Mouse (Mus musculus) kidney, embryonic 14.5 days (tissue): ENCODE results near the gene Mrps24. TPM values are rescaled to one million over a fixed set of nuclear protein-coding genes. Genes with fewer than 3 reads are reported as not detected.

ENCODE experiments used
- ATAC-seq: fragments of 200-750 bp; cut with Nextera tagmentation; 2 replicates; pipeline ENCODE4 v1.8.0; 2017; ENCODE audit warnings: moderate number of reproducible peaks, mild to moderate bottlenecking, moderate TSS enrichment, moderate library complexity; ENCODE audit not compliant: low FRiP score, low TSS enrichment
- H3K27ac ChIP-seq: fragments of 300-500 bp; sonication (generic); 2 replicates; pipeline ENCODE4 v1.5.1; 2014; ENCODE audit warnings: low read depth, mild to moderate bottlenecking, low read length, moderate library complexity, mixed read lengths
- H3K27me3 ChIP-seq: fragments of 300-500 bp; sonication (generic); 2 replicates; pipeline ENCODE4 v1.6.1; 2014; ENCODE audit warnings: mild to moderate bottlenecking, low read length; ENCODE audit not compliant: control insufficient read depth, insufficient read depth
- H3K36me3 ChIP-seq: fragments of 300-500 bp; sonication (generic); 2 replicates; pipeline ENCODE4 v1.6.1; 2014; ENCODE audit warnings: low read length, mixed read lengths; ENCODE audit not compliant: control insufficient read depth, insufficient read depth
- H3K4me1 ChIP-seq: fragments of 300-500 bp; sonication (generic); 2 replicates; pipeline ENCODE4 v1.6.1; 2014; ENCODE audit warnings: low read length, mixed read lengths; ENCODE audit not compliant: control insufficient read depth, insufficient read depth
- H3K4me2 ChIP-seq: fragments of 300-500 bp; sonication (generic); replicated peaks from 2 replicates; pipeline ENCODE4 v1.6.1; 2014; ENCODE audit warnings: low read depth, mild to moderate bottlenecking, low read length
- H3K4me3 ChIP-seq: fragments of 300-500 bp; sonication (generic); 2 replicates; pipeline ENCODE4 v1.5.1; 2014; ENCODE audit warnings: mild to moderate bottlenecking, low read length
- H3K9ac ChIP-seq: fragments of 300-500 bp; sonication (generic); 2 replicates; pipeline ENCODE4 v1.6.1; 2014; ENCODE audit warnings: low read depth, mild to moderate bottlenecking, low read length, moderate library complexity
- H3K9me3 ChIP-seq: fragments of 300-500 bp; sonication (generic); 2 replicates; pipeline ENCODE4 v1.6.1; 2016; ENCODE audit warnings: low read length; ENCODE audit not compliant: control insufficient read depth
- WGBS: fragments of 180-500 bp; shearing (Covaris S2); extraction: QIAGEN DNeasy Blood & Tissue Kit; methylation state at CpG from one replicate; pipeline ENCODE4 v1.1.7; 2014; 5-methylcytosine and 5-hydroxymethylcytosine counted together
- polyA plus RNA-seq: library from polyadenylated mRNA; unstranded; fragments of >200 nt; fragmentation: Nextera tagmentation; extraction: Ambion mirVana; gene quantifications from 2 replicates; pipeline ENCODE4 v1.2.1, GENCODE M21; 2014

Gene Mrps24
- polyA plus RNA-seq, 1 experiment from 2014 or later: 206 TPM

DNA sequence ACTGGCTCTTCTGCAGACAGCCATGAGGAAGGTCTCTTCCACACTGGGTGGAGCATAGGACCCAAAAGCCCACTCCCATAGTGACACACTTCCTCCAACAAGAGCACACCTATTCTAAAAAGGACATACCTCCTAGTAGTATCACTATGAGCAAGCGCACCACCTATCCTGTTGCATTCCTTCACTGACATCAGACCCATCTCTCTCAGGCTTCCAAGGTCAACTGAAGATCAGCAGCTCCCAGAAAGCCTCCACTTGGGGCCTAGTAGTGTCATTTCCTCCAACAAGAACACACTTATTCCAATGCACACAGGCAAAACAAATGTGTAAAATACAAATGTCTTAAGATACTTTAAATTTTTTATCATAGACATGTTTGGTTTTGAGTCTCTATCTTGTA lies 13.7 kb downstream of the Mrps24 start:
- H3K9ac ChIP-seq: no peak overlapping the region
- peaks cover 8% of the 10 kb centered on the region; the same call in 1 of the 2 replicates for H3K4me1 ChIP-seq
- 95% methylated on average over 1 of the region's 1 CpGs for WGBS
- peaks cover 19% of the 10 kb centered on the region for H3K36me3 ChIP-seq
- no peak for ATAC-seq
- H3K27ac ChIP-seq: no peak overlapping the region
- no peak overlapping the region for H3K4me3 ChIP-seq
- no peak overlapping the region for H3K4me2 ChIP-seq
- H3K9me3 ChIP-seq: no peaks in the 10 kb centered on the region
- H3K27me3 ChIP-seq: no peaks in the 10 kb centered on the region

GRCm38 (mm10) chr11:5701300-5701699 lies 14.2 kb downstream of the Mrps24 start:
- Histone ChIP-seq H3K9me3 (no peaks in the 10 kb centered on the region), H3K36me3 (peaks cover 19% of the 10 kb centered on the region), H3K4me3 (no peak overlapping the region), H3K9ac (no peak overlapping the region), H3K4me1 (peaks cover 5% of the 10 kb centered on the region; the same call in 1 of the 2 replicates), H3K27me3 (no peaks in the 10 kb centered on the region), H3K27ac (no peak overlapping the region), H3K4me2 (no peak overlapping the region)
- 80% methylated on average over 2 of the region's 2 CpGs for WGBS
- no peak for ATAC-seq

DNA sequence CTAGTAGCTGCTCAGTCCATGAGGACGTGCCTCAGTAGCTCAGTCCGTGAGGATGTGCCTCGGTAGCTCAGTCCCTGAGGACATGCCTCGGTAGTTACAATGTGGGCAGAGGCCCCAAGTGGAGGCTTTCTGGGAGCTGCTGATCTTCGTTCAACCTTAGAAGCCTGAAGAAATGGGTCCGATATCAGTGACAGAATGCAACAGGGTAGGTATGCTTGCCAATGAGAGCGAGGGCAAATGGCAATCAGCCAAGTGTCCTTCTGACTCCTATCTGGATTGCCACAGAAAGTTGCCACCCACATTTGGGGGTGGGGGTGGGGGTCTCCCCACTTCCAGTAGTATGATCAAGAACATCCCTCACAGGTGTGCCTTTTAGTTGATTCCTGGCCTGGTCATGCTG lies 14.7 kb downstream of the Mrps24 start:
- Histone ChIP-seq H3K4me2 (no peak overlapping the region), H3K27me3 (no peaks in the 10 kb centered on the region), H3K9me3 (no peaks in the 10 kb centered on the region), H3K4me3 (no peak overlapping the region), H3K9ac (no peak overlapping the region), H3K27ac (no peak overlapping the region), H3K4me1 (peaks cover 1% of the 10 kb centered on the region; the same call in 1 of the 2 replicates), H3K36me3 (peaks cover 19% of the 10 kb centered on the region)
- no peak for ATAC-seq
- WGBS: 86% methylated on average over 7 of the region's 7 CpGs

- Histone ChIP-seq H3K27me3 (no peaks in the 10 kb centered on the region), H3K27ac (no peak overlapping the region), H3K9me3 (peaks cover 2% of the 10 kb centered on the region; the same call in 1 of the 2 replicates), H3K4me2 (no peak overlapping the region), H3K36me3 (no peaks in the 10 kb centered on the region), H3K4me1 (no peaks in the 10 kb centered on the region), H3K4me3 (no peak overlapping the region), H3K9ac (no peak overlapping the region)
- no peak for ATAC-seq
- 34% methylated on average over 7 of the region's 7 CpGs for WGBS
These were observed 23.7 kb downstream of the Mrps24 start for GRCm38 (mm10) chr11:5691775-5692174.

- no peak for ATAC-seq
- WGBS: 36% methylated on average over 7 of the region's 7 CpGs
- H3K4me2 ChIP-seq: no peak overlapping the region
- H3K9ac ChIP-seq: no peak overlapping the region
- no peaks in the 10 kb centered on the region for H3K36me3 ChIP-seq
- no peak overlapping the region for H3K4me3 ChIP-seq
- no peaks in the 10 kb centered on the region for H3K4me1 ChIP-seq
- H3K27ac ChIP-seq: no peak overlapping the region
- H3K9me3 ChIP-seq: no peaks in the 10 kb centered on the region
- no peaks in the 10 kb centered on the region for H3K27me3 ChIP-seq
These were observed 31.2 kb downstream of the Mrps24 start for GRCm38 (mm10) chr11:5684283-5684682.

DNA sequence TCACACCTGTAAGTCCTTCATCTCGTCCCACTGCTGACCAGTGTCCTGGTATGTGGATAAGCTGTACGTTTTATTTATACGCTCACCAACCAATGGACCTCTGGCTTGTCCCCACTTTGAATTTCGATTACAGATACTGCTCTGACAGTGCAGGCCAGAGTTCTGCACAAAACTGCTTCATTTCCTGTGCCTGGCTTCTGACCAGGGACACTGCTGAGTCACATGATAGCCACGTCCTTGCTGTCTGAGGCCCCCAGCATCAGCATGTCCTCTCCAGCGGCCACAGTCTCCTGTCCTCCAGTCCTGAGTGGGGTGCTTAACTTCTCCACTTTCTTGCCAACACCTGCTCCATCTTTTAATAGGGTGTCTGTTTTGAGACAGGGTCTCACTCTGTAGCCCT lies 32.9 kb downstream of the Mrps24 start:
- Histone ChIP-seq H3K9me3 (no peaks in the 10 kb centered on the region), H3K36me3 (no peaks in the 10 kb centered on the region), H3K27me3 (no peaks in the 10 kb centered on the region), H3K4me3 (no peak overlapping the region), H3K4me2 (no peak overlapping the region), H3K27ac (no peak overlapping the region), H3K9ac (no peak overlapping the region), H3K4me1 (no peaks in the 10 kb centered on the region)
- 67% methylated on average over 6 of the region's 6 CpGs for WGBS
- no peak for ATAC-seq

Other genes starting within 250 kb of the Mrps24 start
- 141 and 174 TPM in 2 replicates for gene Xbp1, start 195.0 kb downstream of the Mrps24 start, polyA plus RNA-seq
- 11.1 and 21.3 TPM in 2 replicates for gene Ccdc117, start 173.5 kb downstream of the Mrps24 start, polyA plus RNA-seq
- gene Ankrd36, start 146.0 kb downstream of the Mrps24 start, polyA plus RNA-seq: not detected in 2 replicates
- gene Urgcp, start 46.7 kb upstream of the Mrps24 start, polyA plus RNA-seq: 9.9 and 15.1 TPM in 2 replicates
- gene Dbnl, start 72.8 kb upstream of the Mrps24 start, polyA plus RNA-seq: 93.7 and 113 TPM in 2 replicates
- gene Pgam2, start 88.1 kb upstream of the Mrps24 start, polyA plus RNA-seq: 3.3 and 4.4 TPM in 2 replicates
- gene Polm, start 122.3 kb upstream of the Mrps24 start, polyA plus RNA-seq: 6.6 and 9.1 TPM in 2 replicates
- gene Aebp1, start 146.3 kb upstream of the Mrps24 start, polyA plus RNA-seq: 16.7 and 30.7 TPM in 2 replicates
- gene Pold2, start 162.6 kb upstream of the Mrps24 start, polyA plus RNA-seq: 116 and 128 TPM in 2 replicates
- gene Myl7, start 183.1 kb upstream of the Mrps24 start, polyA plus RNA-seq: 1.5 and 2.4 TPM in 2 replicates
- 1.5 and 2.0 TPM in 2 replicates for gene Gck, start 234.4 kb upstream of the Mrps24 start, polyA plus RNA-seq
- 23.1 and 34.4 TPM in 2 replicates for gene Ykt6, start 240.0 kb upstream of the Mrps24 start, polyA plus RNA-seq